ENCODE assay signal across 8 mouse cellular contexts in genomic region chr7:73533457-73533856, GRCm38 (mm10). TPM values are rescaled to one million over a fixed set of nuclear protein-coding genes. Genes with fewer than 3 reads are reported as not detected.
DNase-seq lines count a peak whose midpoint lies in the region; ATAC-seq and TF ChIP-seq lines count a peak whose summit lies in the region.

No protein-coding gene starts in this region.

- H3K9ac ChIP-seq in kidney, embryonic 15.5 days, result no peak overlapping the region
- peak overlapping the region; percentile 56; the same call in 1 of the 2 replicates for H3K9ac ChIP-seq in heart, embryonic 11.5 days (ENCODE audit: low read depth, low read length)
- H3K9ac ChIP-seq in liver, postnatal 0 days (replicated peaks), result peak overlapping the region; percentile 33

- no peak for ATAC-seq in kidney, embryonic 15.5 days (replicated peaks; ENCODE audit: low FRiP score)
- ATAC-seq in heart, embryonic 11.5 days (replicated peaks; ENCODE audit: insufficient number of reproducible peaks, low FRiP score, low TSS enrichment), result no peak
- no peak for ATAC-seq in liver, postnatal 0 days

- H3K9me3 ChIP-seq in kidney, embryonic 15.5 days (replicated peaks), result no peaks in the 10 kb centered on the region
- no peaks in the 10 kb centered on the region for H3K9me3 ChIP-seq in heart, embryonic 11.5 days (replicated peaks; ENCODE audit: control insufficient read depth, low read length)
- no peaks in the 10 kb centered on the region for H3K9me3 ChIP-seq in liver, postnatal 0 days (ENCODE audit: low read length)

- peak overlapping the region; percentile 66 for H3K27ac ChIP-seq in kidney, embryonic 15.5 days
- H3K27ac ChIP-seq in heart, embryonic 11.5 days (ENCODE audit: low read depth, low read length), result peak overlapping the region; percentile 36
- H3K27ac ChIP-seq in liver, postnatal 0 days (ENCODE audit: low read depth), result peak overlapping the region; percentile 81
- no peak overlapping the region for H3K27ac ChIP-seq in thymus, adult 2 months (ENCODE audit: control insufficient read depth, insufficient read depth, low read length)

- no peak for DNase-seq in kidney, adult 8-10 months
- peak; percentile 78 for DNase-seq in adipocyte (ENCODE audit: low spot score)
- DNase-seq in liver, postnatal 0 days, result no peak
- no peak for DNase-seq in thymus, adult 2 months
- no peak for DNase-seq in spleen, adult 18-20 months
- DNase-seq in lung, postnatal 10 days, result no peak

- H3K27me3 ChIP-seq in kidney, embryonic 15.5 days, result no peaks in the 10 kb centered on the region
- H3K27me3 ChIP-seq in heart, embryonic 11.5 days (ENCODE audit: control insufficient read depth, insufficient read depth, low read length), result no peaks in the 10 kb centered on the region
- H3K27me3 ChIP-seq in liver, postnatal 0 days (ENCODE audit: insufficient read depth, low read length), result no peaks in the 10 kb centered on the region
- no peaks in the 10 kb centered on the region for H3K27me3 ChIP-seq in thymus, adult 2 months (ENCODE audit: control insufficient read depth, insufficient read depth, low read length)

- peaks cover 36% of the 10 kb centered on the region for H3K36me3 ChIP-seq in kidney, embryonic 15.5 days
- no peaks in the 10 kb centered on the region for H3K36me3 ChIP-seq in heart, embryonic 11.5 days (ENCODE audit: control insufficient read depth, insufficient read depth, low read length)
- H3K36me3 ChIP-seq in liver, postnatal 0 days (replicated peaks; ENCODE audit: insufficient read depth, low read length), result peaks cover 24% of the 10 kb centered on the region
- peaks cover 4% of the 10 kb centered on the region; the same call in 1 of the 2 replicates for H3K36me3 ChIP-seq in thymus, adult 2 months (ENCODE audit: control insufficient read depth, insufficient read depth, low read length)

- no peak for TF ChIP-seq CTCF in liver, postnatal 0 days (IDR thresholded peaks at IDR 0.05; ENCODE audit: low read depth)
- TF ChIP-seq CTCF in thymus, adult 2 months (IDR thresholded peaks at IDR 0.05; ENCODE audit: borderline replicate concordance, control insufficient read depth, extremely low read depth, insufficient read depth, low read length, poor library complexity), result no peak

- H3K4me2 ChIP-seq in kidney, embryonic 15.5 days, result no peak overlapping the region
- H3K4me2 ChIP-seq in heart, embryonic 11.5 days, result peak overlapping the region; percentile 18; the same call in 1 of the 2 replicates
- peak overlapping the region; percentile 14; the same call in 1 of the 2 replicates for H3K4me2 ChIP-seq in liver, postnatal 0 days (ENCODE audit: low read depth, low read length)

- peaks cover 59% of the 10 kb centered on the region for H3K4me1 ChIP-seq in kidney, embryonic 15.5 days
- peaks cover 43% of the 10 kb centered on the region for H3K4me1 ChIP-seq in heart, embryonic 11.5 days (ENCODE audit: control insufficient read depth, insufficient read depth, low read length)
- H3K4me1 ChIP-seq in liver, postnatal 0 days (ENCODE audit: insufficient read depth), result peaks cover 44% of the 10 kb centered on the region
- peaks cover 17% of the 10 kb centered on the region for H3K4me1 ChIP-seq in thymus, adult 2 months (replicated peaks; ENCODE audit: control insufficient read depth, insufficient read depth, low read length)

- no peak for TF ChIP-seq EP300 in liver, postnatal 0 days (IDR thresholded peaks at IDR 0.05; ENCODE audit: low read depth)

- 50% methylated on average over 2 of the region's 2 CpGs for WGBS in kidney, embryonic 15.5 days
- 44% methylated on average over 2 of the region's 2 CpGs for WGBS in heart, embryonic 11.5 days (ENCODE audit: insufficient replicate concordance)
- WGBS in liver, postnatal 0 days (ENCODE audit: insufficient replicate concordance), result 37% methylated on average over 2 of the region's 2 CpGs
- WGBS in thymus, adult 2 months, result 44% methylated on average over 2 of the region's 2 CpGs

- TF ChIP-seq POLR2A in thymus, adult 2 months (IDR thresholded peaks at IDR 0.05; ENCODE audit: control insufficient read depth, extremely low read depth, insufficient read depth, low read length, poor library complexity), result no peak

- H3K4me3 ChIP-seq in kidney, embryonic 15.5 days (replicated peaks), result no peak overlapping the region
- no peak overlapping the region for H3K4me3 ChIP-seq in heart, embryonic 11.5 days (ENCODE audit: low read depth, low read length)
- H3K4me3 ChIP-seq in liver, postnatal 0 days (ENCODE audit: low read depth, low read length), result no peak overlapping the region
- H3K4me3 ChIP-seq in thymus, adult 2 months (ENCODE audit: control insufficient read depth, insufficient read depth, low read length), result no peak overlapping the region

RNA-seq across cellular contexts. Expression of gene Chd2, which starts 8.2 kb away (rescaled TPM):
- 56.6 and 61.7 TPM in 2 replicates for polyA plus RNA-seq in kidney, embryonic 15.5 days (2015; fragmentation: Nextera tagmentation; extraction: Ambion mirVana)
- polyA plus RNA-seq in heart, embryonic 11.5 days (2014; fragmentation: Nextera tagmentation; extraction: Ambion mirVana), result 43.6 and 45.6 TPM in 2 replicates
- 14.1 and 17.2 TPM in 2 replicates for polyA plus RNA-seq in liver, postnatal 0 days (2015; fragmentation: Nextera tagmentation; extraction: Ambion mirVana)
- 84.9 and 88.1 TPM in 2 replicates for polyA plus RNA-seq in thymus, adult 2 months (2012; rRNA removed)
